Mouse (Mus musculus): ENCODE measurements around the gene Tecpr2. TPM values are rescaled to one million over a fixed set of nuclear protein-coding genes. Genes with fewer than 3 reads are reported as not detected.

Tecpr2 gene
- total RNA-seq, 2 experiments from 2014 or later, result 2.3 to 2.9 TPM

- ATAC-seq (replicated peaks; ENCODE audit: low FRiP score, poor library complexity, severe bottlenecking), result no peak
Observed at GRCm38 (mm10) chr12:110992771-110993170, 103.7 kb downstream of the Tecpr2 start.

GRCm38 (mm10) chr12:110993226-110993625 lies 104.2 kb downstream of the Tecpr2 start:
- no peak for ATAC-seq (replicated peaks; ENCODE audit: low FRiP score, poor library complexity, severe bottlenecking)

GRCm38 (mm10) chr12:110994666-110995065 lies 105.6 kb downstream of the Tecpr2 start:
- ATAC-seq (replicated peaks; ENCODE audit: low FRiP score, poor library complexity, severe bottlenecking), result no peak

GRCm38 (mm10) chr12:110998092-110998491 lies 109.0 kb downstream of the Tecpr2 start:
- no peak for ATAC-seq (replicated peaks; ENCODE audit: low FRiP score, poor library complexity, severe bottlenecking)

GRCm38 (mm10) chr12:110999820-111000219 lies 110.8 kb downstream of the Tecpr2 start:
- peak; percentile 57 for ATAC-seq (replicated peaks; ENCODE audit: low FRiP score, poor library complexity, severe bottlenecking)

- no peak for ATAC-seq (replicated peaks; ENCODE audit: low FRiP score, poor library complexity, severe bottlenecking)
Observed at GRCm38 (mm10) chr12:111000956-111001355, 111.9 kb downstream of the Tecpr2 start.

- ATAC-seq (replicated peaks; ENCODE audit: low FRiP score, poor library complexity, severe bottlenecking), result 0 out of 2 replicates have a peak, but pooled peaks have one; percentile 36
Observed at GRCm38 (mm10) chr12:111004142-111004541, 115.1 kb downstream of the Tecpr2 start.

- no peak for ATAC-seq (replicated peaks; ENCODE audit: low FRiP score, poor library complexity, severe bottlenecking)
Observed at GRCm38 (mm10) chr12:111005803-111006202, 116.7 kb downstream of the Tecpr2 start.

- ATAC-seq (replicated peaks; ENCODE audit: low FRiP score, poor library complexity, severe bottlenecking), result no peak
Observed at GRCm38 (mm10) chr12:111006339-111006738, 117.3 kb downstream of the Tecpr2 start.

- ATAC-seq (replicated peaks; ENCODE audit: low FRiP score, poor library complexity, severe bottlenecking), result no peak
Observed at GRCm38 (mm10) chr12:111007134-111008103, 118.4 kb downstream of the Tecpr2 start.

- no peak for ATAC-seq (replicated peaks; ENCODE audit: low FRiP score, poor library complexity, severe bottlenecking)
Observed at GRCm38 (mm10) chr12:111008500-111009490, 119.7 kb downstream of the Tecpr2 start.

- ATAC-seq (replicated peaks; ENCODE audit: low FRiP score, poor library complexity, severe bottlenecking), result no peak
Observed at GRCm38 (mm10) chr12:111009615-111010257, 120.7 kb downstream of the Tecpr2 start.

- no peak for ATAC-seq (replicated peaks; ENCODE audit: low FRiP score, poor library complexity, severe bottlenecking)
Observed at GRCm38 (mm10) chr12:111016807-111017206, 127.7 kb downstream of the Tecpr2 start.

- no peak for ATAC-seq (replicated peaks; ENCODE audit: low FRiP score, poor library complexity, severe bottlenecking)
Observed at GRCm38 (mm10) chr12:111018068-111018467, 129.0 kb downstream of the Tecpr2 start.

- no peak for ATAC-seq (replicated peaks; ENCODE audit: low FRiP score, poor library complexity, severe bottlenecking)
Observed at GRCm38 (mm10) chr12:111019086-111019485, 130.0 kb downstream of the Tecpr2 start.

GRCm38 (mm10) chr12:111021138-111021537 lies 132.1 kb downstream of the Tecpr2 start:
- no peak for ATAC-seq (replicated peaks; ENCODE audit: low FRiP score, poor library complexity, severe bottlenecking)

- no peak for ATAC-seq (replicated peaks; ENCODE audit: low FRiP score, poor library complexity, severe bottlenecking)
Observed at GRCm38 (mm10) chr12:111021577-111021976, 132.5 kb downstream of the Tecpr2 start.

All from erythroblast, adult 5-6 weeks (primary cell).